14 mouse cellular contexts compared by ENCODE assay signal in genomic region chr6:138142604-138143003, GRCm38 (mm10). TPM values are rescaled to one million over a fixed set of nuclear protein-coding genes. Genes with fewer than 3 reads are reported as not detected.
DNase-seq lines count a peak whose midpoint lies in the region; ATAC-seq and TF ChIP-seq lines count a peak whose summit lies in the region.
"Had no signal": no experiment of that assay in that cellular context is flagged by ENCODE, and none has a peak within 500 bp of the region (broad histone marks: within the 10 kb centered on the region; RNA-seq: fewer than 3 reads in every experiment).

No protein-coding gene starts in this region.

- H3K9ac ChIP-seq in kidney, embryonic 16.5 days (replicated peaks; ENCODE audit: low read length) = no peak overlapping the region
- H3K9ac ChIP-seq in neural tube, embryonic 13.5 days = no peak overlapping the region
- H3K9ac ChIP-seq in neural tube, embryonic 15.5 days (replicated peaks) = no peak overlapping the region
- no peak overlapping the region for H3K9ac ChIP-seq in limb, embryonic 14.5 days (ENCODE audit: low read depth, low read length, severe bottlenecking)
- H3K9ac ChIP-seq: embryonic facial prominence, embryonic 12.5 days; forebrain, embryonic 12.5 days had no signal

- no peaks in the 10 kb centered on the region for H3K9me3 ChIP-seq in kidney, embryonic 16.5 days (ENCODE audit: low read length)
- H3K9me3 ChIP-seq in neural tube, embryonic 13.5 days = no peaks in the 10 kb centered on the region
- no peaks in the 10 kb centered on the region for H3K9me3 ChIP-seq in neural tube, embryonic 15.5 days (replicated peaks)
- no peaks in the 10 kb centered on the region for H3K9me3 ChIP-seq in limb, embryonic 14.5 days (ENCODE audit: control insufficient read depth, low read length)
- H3K9me3 ChIP-seq: embryonic facial prominence, embryonic 12.5 days; forebrain, embryonic 12.5 days had no signal

- H3K4me2 ChIP-seq in kidney, embryonic 16.5 days (replicated peaks; ENCODE audit: low read depth, low read length) = peak overlapping the region; percentile 74
- peak overlapping the region; percentile 69; the same call in 1 of the 2 replicates for H3K4me2 ChIP-seq in neural tube, embryonic 13.5 days
- no peak overlapping the region for H3K4me2 ChIP-seq in neural tube, embryonic 15.5 days
- 0 out of 2 replicates have a peak overlapping the region, but pooled peaks have one; percentile 71 for H3K4me2 ChIP-seq in limb, embryonic 14.5 days (replicated peaks; ENCODE audit: low read depth, low read length, severe bottlenecking)
- H3K4me2 ChIP-seq: forebrain, embryonic 12.5 days had no signal

- TF ChIP-seq POLR2A in limb, embryonic 14.5 days (IDR thresholded peaks at IDR 0.05; ENCODE audit: borderline replicate concordance, extremely low read depth, insufficient read depth, insufficient read length) = no peak

- 87% methylated on average over 7 of the region's 7 CpGs for WGBS in kidney, embryonic 16.5 days
- WGBS in neural tube, embryonic 13.5 days = 95% methylated on average over 7 of the region's 7 CpGs
- WGBS in neural tube, embryonic 15.5 days = 92% methylated on average over 7 of the region's 7 CpGs
- 77% methylated on average over 7 of the region's 7 CpGs for WGBS in limb, embryonic 14.5 days

- DNase-seq in kidney, postnatal 14 days = no peak
- no peak for DNase-seq in limb, embryonic 14.5 days (ENCODE audit: low spot score)
- no peak for DNase-seq in frontal cortex, postnatal 25 days (ENCODE audit: low spot score in 2 of 2)
- DNase-seq in right cerebral cortex, postnatal 36 days (ENCODE audit: low spot score in 2 of 2) = no peak
- DNase-seq: cerebellum, postnatal 25 days; gastrocnemius, postnatal 14 days; right cerebral cortex, postnatal 25 days had no signal

- peak overlapping the region; percentile 84 for H3K27ac ChIP-seq in kidney, embryonic 16.5 days (ENCODE audit: low read length)
- no peak overlapping the region for H3K27ac ChIP-seq in neural tube, embryonic 13.5 days (replicated peaks)
- no peak overlapping the region for H3K27ac ChIP-seq in neural tube, embryonic 15.5 days (replicated peaks)
- H3K27ac ChIP-seq in limb, embryonic 14.5 days (replicated peaks; ENCODE audit: low read depth, low read length) = no peak overlapping the region
- H3K27ac ChIP-seq: embryonic facial prominence, embryonic 12.5 days; forebrain, embryonic 12.5 days had no signal

- H3K4me3 ChIP-seq in kidney, embryonic 16.5 days (ENCODE audit: low read length) = no peak overlapping the region
- no peak overlapping the region for H3K4me3 ChIP-seq in neural tube, embryonic 13.5 days
- H3K4me3 ChIP-seq in neural tube, embryonic 15.5 days (replicated peaks) = no peak overlapping the region
- H3K4me3 ChIP-seq in limb, embryonic 14.5 days (replicated peaks; ENCODE audit: low read length) = no peak overlapping the region
- H3K4me3 ChIP-seq: embryonic facial prominence, embryonic 12.5 days; forebrain, embryonic 12.5 days had no signal

- peaks cover 32% of the 10 kb centered on the region for H3K4me1 ChIP-seq in kidney, embryonic 16.5 days (ENCODE audit: insufficient read depth, low read length)
- H3K4me1 ChIP-seq in neural tube, embryonic 13.5 days (replicated peaks) = peaks cover 28% of the 10 kb centered on the region; the same call in 1 of the 2 replicates
- H3K4me1 ChIP-seq in neural tube, embryonic 15.5 days = peaks cover 11% of the 10 kb centered on the region
- H3K4me1 ChIP-seq in limb, embryonic 14.5 days (ENCODE audit: control insufficient read depth, insufficient read depth, low read length) = peaks cover 27% of the 10 kb centered on the region

- ATAC-seq in kidney, embryonic 16.5 days (ENCODE audit: low FRiP score, low TSS enrichment) = no peak
- no peak for ATAC-seq in neural tube, embryonic 13.5 days (ENCODE audit: low read depth)
- ATAC-seq in neural tube, embryonic 15.5 days (ENCODE audit: low FRiP score) = no peak
- no peak for ATAC-seq in limb, embryonic 14.5 days (ENCODE audit: low FRiP score, low read depth)
- ATAC-seq: hindbrain, embryonic 16.5 days; Patski had no signal

- no peaks in the 10 kb centered on the region for H3K27me3 ChIP-seq in kidney, embryonic 16.5 days (ENCODE audit: insufficient read depth, low read length)
- H3K27me3 ChIP-seq in neural tube, embryonic 13.5 days = no peaks in the 10 kb centered on the region
- 0 out of 2 replicates have a peak, but pooled peaks cover 5% of the 10 kb centered on the region for H3K27me3 ChIP-seq in neural tube, embryonic 15.5 days (replicated peaks)
- no peaks in the 10 kb centered on the region for H3K27me3 ChIP-seq in limb, embryonic 14.5 days (ENCODE audit: control insufficient read depth, insufficient read depth, low read length)
- H3K27me3 ChIP-seq: embryonic facial prominence, embryonic 12.5 days; forebrain, embryonic 12.5 days had no signal

- H3K36me3 ChIP-seq in kidney, embryonic 16.5 days (ENCODE audit: insufficient read depth, low read length) = no peaks in the 10 kb centered on the region
- H3K36me3 ChIP-seq in neural tube, embryonic 13.5 days = no peaks in the 10 kb centered on the region
- no peaks in the 10 kb centered on the region for H3K36me3 ChIP-seq in neural tube, embryonic 15.5 days
- H3K36me3 ChIP-seq in limb, embryonic 14.5 days (ENCODE audit: control insufficient read depth, insufficient read depth, low read length) = no peaks in the 10 kb centered on the region
- H3K36me3 ChIP-seq: embryonic facial prominence, embryonic 12.5 days; forebrain, embryonic 12.5 days had no signal

RNA-seq across cellular contexts. Expression of gene Mgst1, which starts 2.5 kb away (rescaled TPM):
- 269 and 270 TPM in 2 replicates for polyA plus RNA-seq in kidney, embryonic 16.5 days (2015; fragmentation: Nextera tagmentation; extraction: Ambion mirVana)
- 108 and 112 TPM in 2 replicates for polyA plus RNA-seq in neural tube, embryonic 13.5 days (2015; fragmentation: Nextera tagmentation; extraction: Ambion mirVana)
- polyA plus RNA-seq in neural tube, embryonic 15.5 days (2015; fragmentation: Nextera tagmentation; extraction: Ambion mirVana) = 101 and 107 TPM in 2 replicates
- polyA plus RNA-seq in limb, embryonic 14.5 days (2012; rRNA removed) = 123 and 136 TPM in 2 replicates
- polyA plus RNA-seq in limb, embryonic 14.5 days (2014; fragmentation: Nextera tagmentation; extraction: Ambion mirVana) = 253 and 312 TPM in 2 replicates
